Mouse (Mus musculus) small intestine, adult 2 months (tissue): ENCODE measurements at regions not wholly inside any gene's neighbourhood (a gene's known extent, or its start where the extent isn't known, plus 50 kb on each side); places are given as distances from the start of the nearest gene placed in this dataset.

Experiments
- H3K27ac ChIP-seq: fragments of 200-500 bp; 2 replicates; pipeline ENCODE4 v1.5.1; 2012; ENCODE audit warnings: low read depth, low read length, control low read depth, inconsistent platforms; ENCODE audit not compliant: insufficient read depth
- H3K27me3 ChIP-seq: fragments of 200-500 bp; 2 replicates; pipeline ENCODE4 v1.6.1; 2012; ENCODE audit warnings: mild to moderate bottlenecking, moderate library complexity, low read length, inconsistent platforms; ENCODE audit not compliant: control insufficient read depth, insufficient read depth
- H3K36me3 ChIP-seq: fragments of 200-500 bp; 2 replicates; pipeline ENCODE4 v1.6.1; 2012; ENCODE audit warnings: mild to moderate bottlenecking, low read length, control low read depth, inconsistent platforms; ENCODE audit not compliant: control insufficient read depth, insufficient read depth
- H3K4me1 ChIP-seq: fragments of 200-500 bp; 2 replicates; pipeline ENCODE4 v1.6.1; 2012; ENCODE audit warnings: low read length, inconsistent platforms, mixed read lengths; ENCODE audit not compliant: control insufficient read depth, insufficient read depth, insufficient read length
- H3K4me3 ChIP-seq: fragments of 200-500 bp; 2 replicates; pipeline ENCODE4 v1.5.1; 2012; ENCODE audit warnings: low read depth, mild to moderate bottlenecking, control low read depth, inconsistent platforms, low read length, moderate library complexity
- CTCF ChIP-seq: fragments of 200-500 bp; IDR thresholded peaks from 2 replicates; pipeline ENCODE4 v1.5.1; 2012; ENCODE audit warnings: low read depth, mild to moderate bottlenecking, control low read depth, inconsistent platforms, low read length, moderate library complexity, mixed read lengths; ENCODE audit not compliant: insufficient replicate concordance, insufficient read length; ENCODE audit errors: extremely low read depth
- POLR2A ChIP-seq: fragments of 200-500 bp; IDR thresholded peaks from 2 replicates; pipeline ENCODE4 v1.6.1; 2012; ENCODE audit warnings: low read depth, mild to moderate bottlenecking, control low read depth, inconsistent platforms, low read length, moderate library complexity
- WGBS: fragments of 180-500 bp; shearing (Covaris S2); methylation state at CpG from one replicate; pipeline ENCODE4 v1.1.7; 2018; 5-methylcytosine and 5-hydroxymethylcytosine counted together

- Histone ChIP-seq H3K4me1 (no peaks in the 10 kb centered on the region), H3K36me3 (no peaks in the 10 kb centered on the region), H3K27ac (no peak overlapping the region), H3K4me3 (no peak overlapping the region), H3K27me3 (no peaks in the 10 kb centered on the region)
- TF ChIP-seq POLR2A = no peak
- TF ChIP-seq CTCF = no peak
- 65% methylated on average over 4 of the region's 4 CpGs for WGBS
Observed at GRCm38 (mm10) chr7:74876667-74877066, 322.1 kb upstream of the Slco3a1 start.

GRCm38 (mm10) chr7:74870250-74870649 lies 315.7 kb upstream of the Slco3a1 start:
- H3K4me3 ChIP-seq = no peak overlapping the region
- 31% methylated on average over 1 of the region's 1 CpGs for whole genome bisulfite sequencing
- no peaks in the 10 kb centered on the region for H3K27me3 ChIP-seq
- TF ChIP-seq POLR2A = no peak
- no peak for TF ChIP-seq CTCF
- no peak overlapping the region for H3K27ac ChIP-seq
- no peaks in the 10 kb centered on the region for H3K4me1 ChIP-seq
- H3K36me3 ChIP-seq = no peaks in the 10 kb centered on the region

- Histone ChIP-seq H3K4me3 (no peak overlapping the region), H3K27me3 (no peaks in the 10 kb centered on the region), H3K36me3 (no peaks in the 10 kb centered on the region), H3K4me1 (no peaks in the 10 kb centered on the region), H3K27ac (no peak overlapping the region)
- WGBS = 68% methylated on average over 3 of the region's 3 CpGs
- TF ChIP-seq CTCF = no peak
- no peak for TF ChIP-seq POLR2A
Observed at GRCm38 (mm10) chr7:74862727-74863126, 308.1 kb upstream of the Slco3a1 start.

- no peak for TF ChIP-seq CTCF
- no peak for TF ChIP-seq POLR2A
- H3K36me3 ChIP-seq = no peaks in the 10 kb centered on the region
- 38% methylated on average over 6 of the region's 6 CpGs for WGBS
- no peaks in the 10 kb centered on the region for H3K4me1 ChIP-seq
- H3K4me3 ChIP-seq = no peak overlapping the region
- H3K27me3 ChIP-seq = no peaks in the 10 kb centered on the region
- H3K27ac ChIP-seq = no peak overlapping the region
Observed at GRCm38 (mm10) chr7:74844306-74844929, 289.8 kb upstream of the Slco3a1 start.

- Histone ChIP-seq H3K27ac (no peak overlapping the region), H3K27me3 (no peaks in the 10 kb centered on the region), H3K4me1 (no peaks in the 10 kb centered on the region), H3K4me3 (no peak overlapping the region), H3K36me3 (no peaks in the 10 kb centered on the region)
- TF ChIP-seq CTCF (no peak), POLR2A (no peak)
- 55% methylated on average over 2 of the region's 2 CpGs for WGBS
Observed at GRCm38 (mm10) chr7:74823286-74823685, 268.7 kb upstream of the Slco3a1 start.

- 33% methylated on average over 1 of the region's 1 CpGs for WGBS
- H3K27me3 ChIP-seq = no peaks in the 10 kb centered on the region
- TF ChIP-seq POLR2A = no peak
- no peak for TF ChIP-seq CTCF
- no peaks in the 10 kb centered on the region for H3K36me3 ChIP-seq
- H3K4me3 ChIP-seq = no peak overlapping the region
- H3K27ac ChIP-seq = no peak overlapping the region
- H3K4me1 ChIP-seq = no peaks in the 10 kb centered on the region
Observed at GRCm38 (mm10) chr7:74793241-74793640, 238.7 kb upstream of the Slco3a1 start.

- Histone ChIP-seq H3K27ac (no peak overlapping the region), H3K27me3 (no peaks in the 10 kb centered on the region), H3K36me3 (no peaks in the 10 kb centered on the region), H3K4me3 (no peak overlapping the region), H3K4me1 (no peaks in the 10 kb centered on the region)
- no peak for TF ChIP-seq POLR2A
- no peak for TF ChIP-seq CTCF
- WGBS = 75% methylated on average over 1 of the region's 1 CpGs
Observed at GRCm38 (mm10) chr7:74788696-74789095, 234.1 kb upstream of the Slco3a1 start.
